Mouse (Mus musculus): ENCODE results near the gene Lrrc27. TPM values are rescaled to one million over a fixed set of nuclear protein-coding genes. Genes with fewer than 3 reads are reported as not detected.

Lrrc27 gene
- polyA plus RNA-seq, 1 experiment = 14.3 TPM

GRCm38 (mm10) chr7:139272639-139273396 is 60.0 kb downstream of the Lrrc27 start:
- no peak overlapping the region for H3K27ac ChIP-seq (ENCODE audit: insufficient read depth, low read length)
- no peak overlapping the region for H3K4me3 ChIP-seq (replicated peaks; ENCODE audit: insufficient read depth, low read depth, low read length)
- peaks cover 29% of the 10 kb centered on the region for H3K4me1 ChIP-seq (ENCODE audit: control insufficient read depth, insufficient read depth, low read length)
- TF ChIP-seq CTCF (IDR thresholded peaks at IDR 0.05; ENCODE audit: borderline replicate concordance, insufficient read depth, low read depth, low read length) (no peak), POLR2A (IDR thresholded peaks at IDR 0.05; ENCODE audit: borderline replicate concordance, insufficient read depth, low read length) (no peak)
- H3K27me3 ChIP-seq (ENCODE audit: control insufficient read depth, insufficient read depth, low read length) = no peaks in the 10 kb centered on the region
- DNase-seq = peak in 1 of 2 experiments; percentile 18
- 41% methylated on average over 1 of the region's 1 CpGs for WGBS

- H3K27me3 ChIP-seq (ENCODE audit: control insufficient read depth, insufficient read depth, low read length) = no peaks in the 10 kb centered on the region
- no peak for TF ChIP-seq CTCF (IDR thresholded peaks at IDR 0.05; ENCODE audit: borderline replicate concordance, insufficient read depth, low read depth, low read length)
- no peak for TF ChIP-seq POLR2A (IDR thresholded peaks at IDR 0.05; ENCODE audit: borderline replicate concordance, insufficient read depth, low read length)
- 9% methylated on average over 2 of the region's 2 CpGs for WGBS
- DNase-seq = peak in 1 of 2 experiments; percentile 23
- peaks cover 29% of the 10 kb centered on the region for H3K4me1 ChIP-seq (ENCODE audit: control insufficient read depth, insufficient read depth, low read length)
- H3K4me3 ChIP-seq (replicated peaks; ENCODE audit: insufficient read depth, low read depth, low read length) = no peak overlapping the region
- no peak overlapping the region for H3K27ac ChIP-seq (ENCODE audit: insufficient read depth, low read length)
These were observed 60.6 kb downstream of the Lrrc27 start for GRCm38 (mm10) chr7:139273397-139273719.

GRCm38 (mm10) chr7:139275586-139275985 is 62.8 kb downstream of the Lrrc27 start:
- no peak for TF ChIP-seq CTCF (IDR thresholded peaks at IDR 0.05; ENCODE audit: borderline replicate concordance, insufficient read depth, low read depth, low read length)
- TF ChIP-seq POLR2A (IDR thresholded peaks at IDR 0.05; ENCODE audit: borderline replicate concordance, insufficient read depth, low read length) = no peak
- H3K4me3 ChIP-seq (replicated peaks; ENCODE audit: insufficient read depth, low read depth, low read length) = no peak overlapping the region
- H3K27me3 ChIP-seq (ENCODE audit: control insufficient read depth, insufficient read depth, low read length) = no peaks in the 10 kb centered on the region
- no peak overlapping the region for H3K27ac ChIP-seq (ENCODE audit: insufficient read depth, low read length)
- WGBS = 25% methylated on average over 10 of the region's 10 CpGs
- no peak for DNase-seq
- peaks cover 29% of the 10 kb centered on the region for H3K4me1 ChIP-seq (ENCODE audit: control insufficient read depth, insufficient read depth, low read length)

GRCm38 (mm10) chr7:139276150-139276549 is 63.4 kb downstream of the Lrrc27 start:
- 90% methylated on average over 10 of the region's 10 CpGs for WGBS
- no peaks in the 10 kb centered on the region for H3K27me3 ChIP-seq (ENCODE audit: control insufficient read depth, insufficient read depth, low read length)
- H3K4me1 ChIP-seq (ENCODE audit: control insufficient read depth, insufficient read depth, low read length) = peaks cover 31% of the 10 kb centered on the region
- no peak for TF ChIP-seq CTCF (IDR thresholded peaks at IDR 0.05; ENCODE audit: borderline replicate concordance, insufficient read depth, low read depth, low read length)
- TF ChIP-seq POLR2A (IDR thresholded peaks at IDR 0.05; ENCODE audit: borderline replicate concordance, insufficient read depth, low read length) = no peak
- no peak for DNase-seq
- H3K4me3 ChIP-seq (replicated peaks; ENCODE audit: insufficient read depth, low read depth, low read length) = no peak overlapping the region
- H3K27ac ChIP-seq (ENCODE audit: insufficient read depth, low read length) = no peak overlapping the region

- 91% methylated on average over 7 of the region's 7 CpGs for WGBS
- TF ChIP-seq POLR2A (IDR thresholded peaks at IDR 0.05; ENCODE audit: borderline replicate concordance, insufficient read depth, low read length) (no peak), CTCF (IDR thresholded peaks at IDR 0.05; ENCODE audit: borderline replicate concordance, insufficient read depth, low read depth, low read length) (no peak)
- Histone ChIP-seq H3K27ac (ENCODE audit: insufficient read depth, low read length) (no peak overlapping the region), H3K4me3 (replicated peaks; ENCODE audit: insufficient read depth, low read depth, low read length) (no peak overlapping the region), H3K4me1 (ENCODE audit: control insufficient read depth, insufficient read depth, low read length) (peaks cover 25% of the 10 kb centered on the region), H3K27me3 (ENCODE audit: control insufficient read depth, insufficient read depth, low read length) (no peaks in the 10 kb centered on the region)
- no peak for DNase-seq
These were observed 64.7 kb downstream of the Lrrc27 start for GRCm38 (mm10) chr7:139277536-139277935.

GRCm38 (mm10) chr7:139279571-139279970 is 66.8 kb downstream of the Lrrc27 start:
- Histone ChIP-seq H3K27me3 (ENCODE audit: control insufficient read depth, insufficient read depth, low read length) (no peaks in the 10 kb centered on the region), H3K4me3 (replicated peaks; ENCODE audit: insufficient read depth, low read depth, low read length) (no peak overlapping the region), H3K27ac (ENCODE audit: insufficient read depth, low read length) (no peak overlapping the region), H3K4me1 (ENCODE audit: control insufficient read depth, insufficient read depth, low read length) (peaks cover 12% of the 10 kb centered on the region)
- TF ChIP-seq POLR2A (IDR thresholded peaks at IDR 0.05; ENCODE audit: borderline replicate concordance, insufficient read depth, low read length) (no peak), CTCF (IDR thresholded peaks at IDR 0.05; ENCODE audit: borderline replicate concordance, insufficient read depth, low read depth, low read length) (no peak)
- DNase-seq = no peak
- WGBS = 69% methylated on average over 5 of the region's 5 CpGs

GRCm38 (mm10) chr7:139280044-139280443 is 67.3 kb downstream of the Lrrc27 start:
- no peak for DNase-seq
- H3K27me3 ChIP-seq (ENCODE audit: control insufficient read depth, insufficient read depth, low read length) = no peaks in the 10 kb centered on the region
- peaks cover 11% of the 10 kb centered on the region for H3K4me1 ChIP-seq (ENCODE audit: control insufficient read depth, insufficient read depth, low read length)
- no peak overlapping the region for H3K27ac ChIP-seq (ENCODE audit: insufficient read depth, low read length)
- H3K4me3 ChIP-seq (replicated peaks; ENCODE audit: insufficient read depth, low read depth, low read length) = no peak overlapping the region
- 76% methylated on average over 1 of the region's 1 CpGs for WGBS
- TF ChIP-seq POLR2A (IDR thresholded peaks at IDR 0.05; ENCODE audit: borderline replicate concordance, insufficient read depth, low read length) = no peak
- TF ChIP-seq CTCF (IDR thresholded peaks at IDR 0.05; ENCODE audit: borderline replicate concordance, insufficient read depth, low read depth, low read length) = no peak

GRCm38 (mm10) chr7:139281195-139281594 is 68.4 kb downstream of the Lrrc27 start:
- DNase-seq = no peak
- 46% methylated on average over 2 of the region's 2 CpGs for WGBS
- Histone ChIP-seq H3K27me3 (ENCODE audit: control insufficient read depth, insufficient read depth, low read length) (no peaks in the 10 kb centered on the region), H3K4me1 (ENCODE audit: control insufficient read depth, insufficient read depth, low read length) (peaks cover 4% of the 10 kb centered on the region; the same call in 1 of the 2 replicates), H3K4me3 (replicated peaks; ENCODE audit: insufficient read depth, low read depth, low read length) (no peak overlapping the region), H3K27ac (ENCODE audit: insufficient read depth, low read length) (no peak overlapping the region)
- no peak for TF ChIP-seq POLR2A (IDR thresholded peaks at IDR 0.05; ENCODE audit: borderline replicate concordance, insufficient read depth, low read length)
- TF ChIP-seq CTCF (IDR thresholded peaks at IDR 0.05; ENCODE audit: borderline replicate concordance, insufficient read depth, low read depth, low read length) = no peak

Measured in cerebellum, adult 2 months (tissue).